Mouse (Mus musculus) adrenal gland, adult 18-20 months (tissue): ENCODE data around the gene Lsm14a. TPM values are rescaled to one million over a fixed set of nuclear protein-coding genes. Genes with fewer than 3 reads are reported as not detected.

Experiments
- DNase-seq, 2 experiments: peaks; one replicate each; pipeline ENCODE4 v3.0.0; 2021 to 2022; ENCODE audit warnings: low spot score in 2 of 2
- long read RNA-seq, 2 experiments: library from polyadenylated mRNA; stranded (forward); transcript quantifications; one replicate each; pipeline ENCODE4 v2.0.0; 2021
- total RNA-seq, 2 experiments: library from RNA; stranded (reverse); gene quantifications; 1 replicate in 1 of 2; 2 replicates in 1 of 2; pipeline ENCODE4 v1.2.3; 2021

The Lsm14a gene
- total RNA-seq: 100 to 1,000 TPM in 1 of 2 experiments, 10 to 100 TPM in 1; 94.9 to 101 TPM
- long read RNA-seq, experiment 1, transcript Lsm14a-201 (11 exons, 2,944 nt): major isoform, 52 of 85 reads
- long read RNA-seq, experiment 1, partial matches to known transcripts: 3 of 85 reads
- long read RNA-seq, experiment 1, other reads (novel, unspliced or antisense): 30 of 85 reads
- long read RNA-seq, experiment 2, transcript Lsm14a-201 (11 exons, 2,944 nt): major isoform, 146 of 209 reads
- long read RNA-seq, experiment 2, partial matches to known transcripts: 4 of 209 reads
- long read RNA-seq, experiment 2, other reads (novel, unspliced or antisense): 59 of 209 reads

DNA sequence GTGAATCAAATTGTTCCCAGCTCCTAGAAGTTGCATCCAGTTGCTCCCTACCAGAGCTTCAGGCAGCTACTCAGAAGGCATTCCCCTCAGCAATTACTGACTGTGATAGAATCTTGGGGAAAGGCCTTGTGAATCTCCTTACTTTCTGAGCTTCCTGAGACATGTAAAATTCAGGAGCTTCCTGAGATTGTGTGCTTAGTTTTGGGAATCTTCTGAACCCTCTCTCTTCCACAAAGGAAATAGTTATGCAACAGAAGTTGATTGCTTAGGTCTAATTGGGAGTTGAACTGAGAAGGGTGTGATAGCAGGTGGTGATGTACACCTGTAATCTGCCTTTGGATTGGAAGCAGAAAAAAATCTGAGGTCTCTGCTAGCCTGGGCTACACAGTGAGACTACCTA lies at the start of gene Lsm14a:
TSS of gene Lsm14a (minus strand) at position 101 of the 400 bp plus-strand sequence.
- no peak for DNase-seq

DNA sequence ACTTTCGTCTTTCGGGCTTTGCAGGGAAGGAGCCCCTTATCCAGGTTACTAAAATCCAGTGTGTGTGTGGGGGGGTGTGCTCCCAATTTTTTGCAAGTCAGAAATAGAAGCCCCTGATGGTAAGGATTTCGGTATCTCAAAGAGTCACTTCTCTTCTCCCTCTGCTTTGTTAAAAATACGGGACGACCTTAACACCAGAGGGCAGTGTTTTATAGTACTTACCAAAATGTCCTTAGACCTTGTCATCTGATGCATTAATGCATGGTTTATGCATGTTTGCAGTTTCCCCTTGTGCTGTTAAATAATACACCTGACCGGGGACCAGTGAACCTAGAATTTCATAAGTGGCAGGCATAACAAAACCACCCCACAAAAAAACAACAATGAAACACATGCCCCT lies 45.8 kb upstream of the Lsm14a start:
- DNase-seq: no peak

DNA sequence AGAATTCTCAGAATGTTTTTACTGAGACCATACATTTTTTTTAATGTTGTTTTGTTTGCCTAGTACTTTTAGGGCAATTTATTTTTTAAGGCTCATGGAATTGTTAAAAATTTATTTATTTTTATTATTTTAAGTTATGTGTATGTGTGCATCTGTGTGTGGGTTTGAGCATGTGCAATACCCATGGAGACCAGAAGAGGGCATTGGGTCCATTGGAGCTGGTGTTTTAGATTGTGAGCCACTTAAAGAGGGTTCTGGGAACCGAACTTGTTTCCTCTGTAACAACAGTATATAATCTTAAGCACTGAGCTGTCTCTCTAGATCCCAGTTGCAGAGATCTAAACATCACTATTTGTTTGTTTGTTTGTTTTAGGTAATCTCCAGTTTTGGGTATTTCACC lies 40.5 kb upstream of the Lsm14a start:
- DNase-seq: no peak

DNA sequence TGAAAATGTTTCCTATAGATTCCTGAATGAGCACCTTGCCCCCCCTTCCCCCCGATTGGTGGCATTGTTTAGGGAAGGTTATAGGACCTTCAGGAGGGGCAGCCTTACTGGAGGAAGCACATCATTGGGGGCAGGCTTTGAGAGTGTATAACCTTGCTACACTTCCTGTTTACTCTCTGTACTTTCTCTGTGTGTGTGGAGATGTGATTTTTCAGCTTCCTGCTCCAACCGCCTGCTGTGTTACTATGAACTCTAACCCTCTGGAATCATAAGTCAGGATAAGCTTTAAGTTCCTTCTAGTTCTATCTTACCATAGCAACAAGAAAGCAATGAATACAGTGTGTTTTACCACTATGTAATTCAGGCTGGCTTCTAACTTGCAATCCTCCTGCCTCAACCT lies 28.1 kb upstream of the Lsm14a start:
- DNase-seq: no peak

DNA sequence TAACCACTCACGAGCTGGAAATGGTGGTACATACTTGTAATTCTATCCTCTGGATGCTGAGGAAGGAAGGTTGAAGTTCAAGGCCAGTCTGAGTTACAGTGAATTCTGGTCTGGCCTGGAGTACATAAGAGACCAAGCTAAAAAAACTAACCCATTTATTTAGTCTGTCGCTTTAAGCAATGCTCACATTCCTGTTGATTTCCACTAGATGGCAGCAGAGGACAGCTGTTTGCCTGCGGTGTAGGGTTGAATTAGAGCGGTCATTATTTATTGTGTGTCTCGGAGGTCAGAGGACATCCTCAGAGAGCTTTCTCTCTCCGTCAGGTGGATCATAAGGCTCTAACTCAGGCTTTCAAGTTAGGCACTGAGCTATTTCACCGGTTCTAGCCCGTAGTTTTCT lies 14.4 kb upstream of the Lsm14a start:
- peak; percentile 32 to 35 for DNase-seq

DNA sequence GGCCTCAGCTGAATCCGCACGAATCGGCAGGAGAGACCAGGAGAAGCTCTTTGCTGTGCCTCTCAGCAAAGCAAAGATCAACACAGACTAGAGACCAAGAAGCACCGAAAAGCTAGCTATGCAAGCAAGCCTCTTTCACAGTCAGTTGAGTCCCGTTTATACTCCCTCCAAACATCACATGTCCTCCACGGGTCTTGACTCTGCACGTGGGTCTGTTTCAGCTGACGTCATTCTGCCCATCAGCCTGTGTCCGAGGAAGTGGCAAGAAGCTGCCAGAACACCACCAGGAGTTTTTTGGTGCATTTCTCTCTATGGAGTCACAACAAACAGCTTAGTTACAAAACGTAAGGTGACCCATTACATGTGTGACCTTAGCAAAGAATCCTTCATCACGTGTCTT lies 10.8 kb upstream of the Lsm14a start:
- no peak for DNase-seq

DNA sequence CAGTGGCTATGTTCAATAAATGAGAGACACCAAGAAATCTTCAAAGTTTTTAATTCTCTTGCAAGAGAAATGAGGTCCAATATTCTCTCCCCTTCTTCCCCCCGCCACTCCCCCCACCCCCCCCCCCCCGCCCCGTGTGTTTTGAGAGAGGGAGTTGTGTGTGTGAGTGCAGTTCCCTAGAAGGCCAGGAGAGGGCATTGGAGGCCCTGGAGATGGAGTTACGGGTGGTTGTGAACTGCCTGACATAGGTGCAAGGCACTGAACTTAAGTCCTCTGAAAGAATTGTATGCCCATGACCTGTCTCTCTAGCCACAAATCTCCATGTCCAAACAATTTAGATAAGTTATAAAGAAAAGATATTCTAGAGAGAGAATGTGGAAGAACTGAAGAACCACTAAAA lies 7.0 kb upstream of the Lsm14a start:
- no peak for DNase-seq

DNA sequence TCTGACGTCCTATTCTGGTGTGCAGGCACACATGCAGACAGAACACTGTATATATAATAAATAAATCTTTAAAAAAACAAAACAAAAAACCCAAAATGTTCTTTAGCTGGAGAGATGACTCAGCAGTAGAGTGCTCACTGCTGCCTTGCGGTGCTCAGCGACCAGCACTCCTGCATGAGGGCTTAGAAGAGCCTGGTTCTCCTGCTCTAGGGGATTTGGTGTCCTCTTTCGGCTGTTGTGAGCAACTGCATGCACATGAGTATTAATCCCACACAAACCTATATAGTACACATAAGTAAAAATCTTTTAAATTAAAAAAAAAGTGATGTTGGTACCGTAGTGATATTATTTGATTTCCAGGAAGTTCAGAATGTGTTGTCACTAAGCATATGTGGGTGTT lies 5.7 kb upstream of the Lsm14a start:
- DNase-seq: no peak

DNA sequence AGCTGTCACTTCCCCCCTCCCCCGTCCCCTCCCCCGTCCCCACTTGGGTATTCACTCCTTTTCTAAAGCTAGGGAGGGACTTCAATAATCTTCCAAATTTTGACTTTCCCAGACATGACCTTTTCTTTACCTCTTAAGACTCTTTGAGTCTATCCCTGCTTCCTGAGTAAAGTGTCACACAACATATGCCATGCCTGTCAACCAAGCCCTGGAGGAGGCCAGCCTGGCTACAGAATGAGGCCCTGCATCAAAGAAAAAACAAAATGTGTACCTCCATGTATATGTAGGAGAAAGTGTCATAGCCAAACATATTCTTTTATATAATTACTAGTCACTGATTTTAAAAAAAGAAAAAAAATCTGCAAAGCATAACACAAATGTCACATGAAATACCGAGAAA lies 3.7 kb upstream of the Lsm14a start:
- no peak for DNase-seq

DNA sequence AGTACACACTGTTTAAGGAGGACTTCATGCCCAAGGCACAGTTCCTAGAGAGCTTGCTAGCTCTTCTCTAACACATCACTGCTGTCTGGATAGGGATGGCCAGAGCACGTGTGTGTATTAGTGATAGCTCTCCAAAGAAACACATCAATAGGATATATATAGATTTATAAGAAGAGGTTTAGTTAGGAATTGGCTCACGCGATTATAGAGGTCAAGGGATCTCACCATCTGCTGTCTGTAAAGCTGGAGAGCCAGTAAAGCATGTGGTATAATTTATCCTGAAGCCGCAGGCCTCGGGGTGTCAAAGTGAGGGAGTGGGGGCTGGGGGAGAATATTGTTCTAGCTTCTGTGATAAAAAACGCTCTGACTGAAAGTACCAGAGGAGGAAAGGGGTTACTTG lies 2.6 kb upstream of the Lsm14a start:
- DNase-seq: no peak

DNA sequence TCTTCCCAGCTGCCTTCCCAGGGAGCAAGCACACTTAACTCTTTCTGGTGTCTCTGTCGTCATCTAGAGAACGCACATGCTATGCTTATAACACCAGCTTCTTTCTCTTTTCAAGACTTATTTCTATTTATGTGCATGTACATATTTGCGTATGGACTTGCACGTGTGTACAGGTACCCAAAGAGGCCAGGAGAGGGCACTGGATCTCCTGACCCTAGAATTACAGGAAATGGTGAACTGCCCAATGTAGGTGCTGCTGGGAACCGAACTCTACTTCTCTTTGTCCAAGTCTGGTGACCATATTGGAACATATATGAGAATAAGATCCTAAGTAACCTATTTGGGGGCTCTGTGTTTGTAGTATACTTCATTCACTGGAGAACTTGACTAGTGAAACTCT lies 1.5 kb upstream of the Lsm14a start:
- no peak for DNase-seq

DNA sequence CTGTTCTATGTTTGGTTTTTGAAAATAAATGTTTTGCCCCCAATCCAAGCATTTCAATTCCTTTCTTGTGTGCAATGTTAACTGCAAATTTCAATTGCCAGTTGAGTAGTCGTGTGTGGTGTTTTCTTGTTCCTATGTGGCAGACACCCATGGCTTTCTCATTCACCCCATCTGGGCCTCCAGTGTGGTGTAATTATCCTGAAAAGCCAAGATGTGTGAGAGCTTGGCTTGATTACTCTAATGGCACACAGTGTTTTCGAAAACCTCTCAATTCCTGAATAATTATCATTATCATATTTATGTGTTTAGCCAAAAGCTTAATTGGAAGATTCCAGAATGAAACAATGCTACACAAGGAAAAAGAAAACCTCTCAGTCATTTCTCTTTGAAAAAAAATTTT lies 976 bp upstream of the Lsm14a start:
- no peak for DNase-seq

DNA sequence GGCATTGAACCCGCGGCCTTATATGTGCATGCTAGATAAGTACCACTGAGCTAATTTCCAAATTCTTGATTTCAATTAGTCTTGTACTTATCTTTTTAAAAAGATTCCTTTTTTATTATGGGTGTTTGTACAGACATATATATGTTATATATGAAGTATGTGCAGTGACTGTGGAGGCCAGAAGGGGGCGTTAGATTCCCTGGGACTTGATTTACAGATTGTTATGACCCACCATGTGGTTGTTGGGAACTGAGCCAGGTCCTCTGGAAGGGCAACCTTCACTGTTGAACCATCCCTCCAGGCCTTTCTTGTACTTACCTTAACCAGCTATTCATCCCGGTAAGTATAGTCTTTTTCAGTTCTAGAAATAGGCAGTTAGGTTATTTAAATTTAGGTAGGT lies 780 bp downstream of the Lsm14a start:
- no peak for DNase-seq

DNA sequence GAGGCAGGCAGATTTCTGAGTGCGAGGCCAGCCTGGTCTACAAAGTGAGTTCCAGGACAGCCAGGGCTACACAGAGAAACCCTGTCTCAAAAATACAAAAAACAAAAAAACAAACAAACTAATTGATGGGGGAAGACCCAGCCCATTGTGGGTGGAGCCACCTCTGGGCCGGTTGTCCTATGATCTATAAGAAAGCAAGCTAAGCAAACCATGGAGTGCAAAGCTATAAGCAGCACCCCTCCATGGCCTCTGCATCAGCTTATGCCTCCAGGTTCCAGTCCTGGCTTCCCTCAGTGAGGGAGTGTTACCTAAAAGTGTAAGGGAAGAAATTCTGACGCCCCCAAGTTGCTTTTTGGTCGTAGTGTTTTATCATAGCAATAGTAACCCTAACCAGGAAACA lies 1.4 kb downstream of the Lsm14a start:
- no peak for DNase-seq

DNA sequence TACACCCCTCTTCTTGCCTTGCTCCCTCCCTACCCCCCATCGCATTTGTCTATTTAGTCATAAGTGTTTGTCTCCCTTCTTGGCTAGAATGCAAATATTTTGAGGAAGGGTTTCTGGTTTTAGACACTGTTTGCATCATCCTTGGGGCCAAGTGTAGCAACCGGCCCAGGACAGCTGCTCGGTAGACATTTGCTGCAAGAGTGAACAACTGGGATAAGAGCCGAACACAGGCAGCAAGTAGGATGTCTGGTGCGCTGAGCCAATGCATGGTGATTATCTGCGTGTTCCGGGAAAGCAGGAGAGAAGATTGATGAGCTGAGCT lies 2.3 kb downstream of the Lsm14a start:
- no peak for DNase-seq

DNA sequence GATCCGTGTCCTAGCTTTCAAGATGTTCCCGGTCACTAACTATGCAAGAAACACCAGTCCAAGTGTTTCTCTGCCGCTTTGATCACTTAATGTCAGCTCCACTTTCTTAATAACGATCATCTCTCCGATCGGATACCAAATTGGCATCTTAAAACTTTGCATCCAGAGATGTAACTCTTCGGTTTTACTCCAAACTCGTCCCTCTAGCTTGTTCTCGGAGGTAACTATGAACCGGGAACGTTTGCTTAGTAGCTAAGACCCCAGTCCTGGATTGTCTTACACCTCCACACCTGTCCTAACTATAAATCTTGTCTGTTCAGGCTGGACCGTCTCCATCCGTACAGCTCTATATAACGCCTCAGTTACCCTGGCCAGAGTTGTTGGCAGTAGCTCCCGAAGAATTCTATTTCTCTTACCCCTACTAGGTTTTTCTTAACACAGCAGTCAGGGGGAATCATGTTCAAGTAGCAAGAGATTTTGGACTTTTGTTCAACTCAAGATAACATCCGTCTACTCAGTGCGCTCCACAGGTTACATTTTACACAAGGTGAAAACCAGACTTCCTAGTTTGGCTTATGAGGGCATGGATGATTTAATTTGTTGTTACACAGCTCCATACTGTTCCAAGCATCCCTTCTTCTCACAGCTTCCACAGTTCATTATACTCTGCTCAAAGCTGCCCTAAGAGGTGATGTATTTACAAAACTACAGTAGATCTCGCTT lies 2.8 kb downstream of the Lsm14a start:
- DNase-seq: no peak

DNA sequence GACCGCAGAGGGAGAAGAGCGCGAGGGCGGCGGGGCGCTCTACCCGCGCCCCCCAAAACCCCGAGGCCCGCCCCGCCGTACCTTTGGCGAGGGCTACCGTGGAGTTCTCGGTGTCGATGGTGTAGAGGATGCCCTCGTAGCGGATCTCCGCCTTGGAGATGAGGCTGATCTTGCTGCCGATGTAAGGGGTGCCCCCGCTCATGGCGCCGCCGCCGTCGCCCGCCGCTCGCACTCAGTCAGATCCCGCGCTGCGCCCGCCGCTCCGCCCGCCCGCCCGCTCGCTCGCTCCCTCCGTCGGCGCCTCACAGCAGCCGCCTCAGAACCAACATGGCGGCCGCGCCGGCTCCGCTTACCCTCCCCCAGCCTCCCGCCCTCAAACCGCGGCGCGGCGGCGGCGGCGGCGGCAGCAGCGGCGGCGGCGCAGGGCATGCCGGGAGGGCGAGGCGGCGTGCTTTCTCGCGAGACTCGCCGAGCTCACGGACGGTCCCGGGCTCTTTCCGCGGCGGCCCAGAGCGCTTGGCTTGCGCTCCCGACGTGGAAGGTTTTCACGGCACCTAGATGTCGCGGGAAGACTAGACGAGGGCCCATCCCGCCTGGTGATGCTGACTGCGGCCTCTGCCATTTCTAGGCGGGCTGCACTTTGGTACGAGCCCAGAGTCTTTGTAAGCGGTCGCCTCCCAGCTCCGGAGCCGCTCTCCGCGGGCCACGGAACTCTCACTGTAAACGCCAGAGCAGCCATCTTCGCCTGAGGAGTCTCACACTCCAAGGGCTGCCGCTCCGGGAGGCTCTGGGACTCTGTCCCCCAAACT lies 3.6 kb downstream of the Lsm14a start:
- peak; percentile 95 to 96 for DNase-seq

DNA sequence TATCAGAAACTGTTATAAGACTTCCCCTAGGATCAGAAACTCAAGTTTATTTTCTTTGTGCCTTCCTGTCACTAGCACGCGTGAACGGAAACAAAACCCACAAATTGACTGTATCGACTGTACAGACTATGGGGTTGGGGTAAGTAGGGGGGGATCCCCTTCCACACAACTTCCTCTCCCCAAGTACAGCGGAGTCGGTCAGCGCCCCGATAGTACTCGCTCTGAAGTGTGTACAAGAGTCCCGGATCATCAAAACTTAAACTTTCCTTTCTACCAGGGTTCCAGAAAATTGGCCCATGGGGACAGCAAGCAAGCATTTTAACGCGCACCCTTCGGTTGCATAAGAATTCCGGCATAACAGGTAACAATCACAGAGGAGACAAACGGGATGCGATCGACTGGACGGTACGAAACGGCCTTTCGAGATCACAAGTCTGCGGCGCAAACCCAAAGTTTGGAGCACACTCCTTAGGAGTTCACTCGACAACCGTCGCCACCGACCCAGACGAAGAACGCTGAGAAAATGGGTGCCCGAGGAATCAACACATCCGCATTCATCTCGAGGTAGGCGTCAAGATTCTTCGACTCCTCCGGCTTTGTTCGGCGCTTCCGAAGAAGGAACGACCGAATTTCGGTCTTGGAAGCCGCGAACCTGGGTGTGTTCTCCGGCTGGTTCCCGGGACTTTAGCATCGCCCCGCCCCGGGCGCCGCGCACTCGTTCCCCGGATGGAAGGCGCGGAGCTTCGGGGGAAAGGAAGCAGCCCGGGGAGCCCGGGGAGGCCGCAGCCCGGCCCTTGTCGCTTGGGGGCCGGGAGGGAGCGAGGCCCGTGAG lies 4.5 kb downstream of the Lsm14a start:
- DNase-seq: peak; percentile 69 to 76

DNA sequence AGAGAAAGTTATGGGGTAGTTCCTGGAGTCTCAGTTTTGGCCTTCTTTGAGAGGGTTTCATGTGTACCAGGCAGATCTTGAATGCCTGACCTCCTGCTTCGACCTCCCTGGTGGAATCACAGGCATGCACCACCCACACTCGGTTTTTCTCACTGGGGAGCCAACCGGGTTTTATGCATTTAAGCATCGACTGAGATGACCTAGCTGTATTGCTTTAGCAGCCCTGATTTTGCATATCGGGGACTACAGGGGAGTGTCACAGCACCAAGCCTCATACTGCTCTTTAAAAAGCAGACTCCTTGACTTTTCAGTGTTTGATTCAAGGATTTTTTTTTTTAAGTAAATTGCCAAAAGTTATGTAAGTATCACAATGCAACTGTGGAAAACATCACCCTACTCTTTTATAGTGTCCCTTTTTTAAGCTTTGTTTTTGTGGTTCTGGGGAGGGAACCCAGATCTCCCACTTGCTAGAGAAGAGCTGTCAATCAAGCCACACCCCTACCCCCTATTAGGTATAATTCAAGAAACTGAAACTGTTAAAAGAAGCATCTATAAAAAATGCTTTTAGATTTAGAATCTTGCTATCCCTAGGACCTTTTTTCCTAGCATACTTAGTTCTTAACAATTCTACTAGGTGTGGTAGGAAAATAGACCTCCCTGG lies 5.2 kb downstream of the Lsm14a start:
- DNase-seq: no peak

DNA sequence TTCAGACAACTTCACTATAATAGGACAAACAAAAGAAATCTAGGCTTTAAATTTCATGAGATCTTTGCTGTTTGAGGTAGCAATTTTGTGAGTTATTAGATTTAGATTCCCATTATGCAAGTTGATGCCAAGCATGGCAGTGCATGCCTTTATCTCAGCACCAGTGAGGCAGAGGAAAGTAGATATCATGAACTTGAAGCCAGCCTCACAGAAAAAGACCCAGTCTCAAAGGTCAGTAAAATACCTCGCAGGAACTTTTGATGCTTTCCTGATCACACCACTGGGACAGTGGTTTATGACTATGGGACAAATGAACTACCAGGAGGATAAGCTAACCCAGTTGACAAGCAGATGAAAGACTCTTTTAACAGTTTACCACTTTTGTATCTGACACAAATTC lies 10.3 kb downstream of the Lsm14a start:
- DNase-seq: no peak

DNA sequence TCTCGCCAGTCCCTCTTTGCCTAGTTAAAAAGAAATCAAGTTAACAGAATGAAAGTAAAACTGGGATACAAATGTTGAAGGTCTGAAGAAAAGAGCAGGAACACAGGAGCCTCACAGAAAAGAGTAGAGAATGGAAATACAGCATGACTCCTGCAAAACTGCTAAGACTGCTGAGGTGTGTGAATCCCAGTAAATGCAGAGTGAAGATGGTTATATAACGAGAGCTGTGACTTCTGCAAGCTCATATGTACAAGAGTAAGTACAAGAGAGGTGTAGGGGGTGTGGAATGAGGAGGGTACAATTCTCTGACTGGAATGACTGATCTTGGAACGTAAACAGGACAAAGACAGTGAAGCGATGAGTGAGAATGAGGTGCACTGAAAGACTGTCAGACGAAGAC lies 11.4 kb downstream of the Lsm14a start:
- DNase-seq: no peak
